Mouse (Mus musculus) CD4-positive helper T cell, adult 2 months (primary cell): ENCODE results near the gene Vmn2r115.
"Not testable (repeated sequence)": the region's sequence is repeated elsewhere in the genome, so short reads cannot be mapped to it uniquely, and the experiment has no call there.

Source experiments
- DNase-seq: peaks from one replicate; pipeline ENCODE4 v3.0.0-alpha.2; 2012; ENCODE audit warnings: low read depth, missing footprints, low spot score

Vmn2r115 gene

DNA sequence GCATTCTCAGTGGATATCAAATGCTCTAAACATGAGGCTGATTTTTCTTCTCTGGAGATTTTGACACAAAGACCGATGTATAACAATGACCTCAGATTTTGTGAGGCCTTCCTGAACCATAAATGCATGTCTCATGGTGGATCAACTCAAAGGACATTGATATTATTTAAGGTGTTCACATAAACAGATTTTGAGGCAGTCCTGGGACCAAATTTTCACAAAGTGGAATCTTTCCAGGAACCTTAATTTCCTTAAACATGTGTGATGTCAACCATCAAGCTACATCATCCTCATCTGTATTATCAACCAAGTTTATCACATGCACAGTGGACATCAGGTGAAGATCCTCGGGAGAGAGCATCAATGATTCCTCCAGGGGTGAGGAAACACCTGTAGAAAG is at the start of gene Vmn2r115:
Gene Vmn2r115 (plus strand): TSS at position 301 of the 400 bp plus-strand sequence.
- DNase-seq = not testable (repeated sequence)

DNA sequence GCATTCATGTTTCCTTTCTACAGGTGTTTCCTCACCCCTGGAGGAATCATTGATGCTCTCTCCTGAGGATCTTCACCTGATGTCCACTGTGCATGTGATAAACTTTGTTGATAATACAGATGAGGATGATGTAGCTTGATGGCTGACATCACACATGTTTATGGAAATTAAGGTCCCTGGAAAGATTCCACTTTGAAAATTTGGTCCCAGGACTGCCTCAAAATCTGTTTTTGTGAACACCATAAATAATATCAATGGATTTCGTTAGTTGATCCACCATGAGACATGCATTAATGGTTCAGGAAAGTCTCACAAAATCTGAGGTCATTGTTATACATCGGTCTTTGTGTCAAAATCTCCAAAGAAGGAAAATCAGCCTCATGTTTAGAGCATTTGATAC is 31.1 kb upstream of the Vmn2r115 start, which contains the start of gene Vmn2r114:
Gene Vmn2r114 (minus strand): TSS at position 101 of the 400 bp plus-strand sequence.
- DNase-seq = not testable (repeated sequence)

DNA sequence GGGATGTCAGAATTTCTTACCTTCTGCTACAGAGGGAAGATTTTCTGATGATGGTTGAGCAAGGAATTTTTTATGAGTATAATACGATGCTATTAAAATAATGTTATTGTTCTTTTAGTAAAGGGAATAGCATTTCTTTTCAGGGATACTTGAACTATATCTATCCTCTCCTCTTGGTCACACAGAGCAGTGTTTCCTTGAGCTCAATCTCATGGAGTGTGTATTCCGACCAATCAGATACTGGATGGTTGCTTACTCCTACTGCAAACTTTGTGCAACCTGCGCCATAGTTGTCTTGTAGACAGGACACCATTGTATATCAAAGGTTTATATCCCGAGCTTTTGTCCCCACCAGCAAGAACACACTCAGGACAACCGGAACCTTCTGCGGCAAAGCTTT is 12.9 kb upstream of the Vmn2r115 start:
- no peak for DNase-seq

DNA sequence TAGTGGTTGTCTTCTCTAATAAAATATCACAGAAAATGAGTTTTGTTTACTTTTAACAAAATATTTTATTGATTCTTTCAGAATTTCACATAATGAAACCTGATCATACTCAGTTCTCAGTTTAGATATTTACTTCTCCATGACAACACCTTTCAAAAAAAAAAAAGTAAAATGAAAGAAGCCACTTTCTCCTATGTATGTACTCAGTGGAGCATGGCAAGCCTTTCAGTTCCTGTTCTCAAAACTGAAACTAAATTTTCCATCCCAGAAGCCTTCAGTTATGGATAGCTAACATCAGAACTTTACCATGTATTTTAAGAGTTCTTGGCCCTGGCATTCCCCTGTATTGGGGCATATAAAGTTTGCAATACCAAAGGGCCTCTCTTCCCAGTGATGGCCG is 8.1 kb downstream of the Vmn2r115 start:
- no peak for DNase-seq

DNA sequence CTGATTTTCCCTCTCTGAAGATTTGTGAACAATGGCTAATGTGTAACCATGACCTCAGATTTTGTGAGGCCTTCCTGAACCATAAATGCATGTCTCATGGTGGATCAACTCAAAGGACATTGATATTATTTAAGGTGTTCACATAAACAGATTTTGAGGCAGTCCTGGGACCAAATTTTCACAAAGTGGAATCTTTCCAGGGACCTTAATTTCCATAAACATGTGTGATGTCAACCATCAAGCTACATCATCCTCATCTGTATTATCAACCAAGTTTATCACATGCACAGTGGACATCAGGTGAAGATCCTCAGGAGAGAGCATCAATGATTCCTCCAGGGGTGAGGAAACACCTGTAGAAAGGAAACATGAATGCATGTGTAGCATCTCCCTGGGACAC is 40.8 kb downstream of the Vmn2r115 start, which contains the start of gene Vmn2r116:
Gene Vmn2r116 (plus strand): TSS at position 301 of the 400 bp plus-strand sequence.
- not testable (repeated sequence) for DNase-seq
